Mouse (Mus musculus) midbrain, embryonic 12.5 days (tissue): ENCODE data around the gene Limd2. TPM values are rescaled to one million over a fixed set of nuclear protein-coding genes. Genes with fewer than 3 reads are reported as not detected.
A peak's percentile ranks its signal among the peaks of the same experiment; 100 is the strongest.
"Not testable (repeated sequence)": the region's sequence is repeated elsewhere in the genome, so short reads cannot be mapped to it uniquely, and the experiment has no call there.

Source experiments
- ATAC-seq: fragments of 200-750 bp; cut with Nextera tagmentation; 2 replicates; pipeline ENCODE4 v1.8.0; 2017; ENCODE audit warnings: low read depth, moderate TSS enrichment, moderate library complexity; ENCODE audit not compliant: low FRiP score
- H3K27ac ChIP-seq: fragments of 300-500 bp; sonication (generic); replicated peaks from 2 replicates; pipeline ENCODE4 v1.5.1; 2016; ENCODE audit warnings: mild to moderate bottlenecking
- H3K27me3 ChIP-seq: fragments of 300-500 bp; sonication (generic); 2 replicates; pipeline ENCODE4 v1.6.1; 2016; ENCODE audit warnings: mild to moderate bottlenecking
- H3K36me3 ChIP-seq: fragments of 300-500 bp; sonication (generic); 2 replicates; pipeline ENCODE4 v1.6.1; 2016
- H3K4me1 ChIP-seq: fragments of 300-500 bp; sonication (generic); 2 replicates; pipeline ENCODE4 v1.6.1; 2016
- H3K4me2 ChIP-seq: fragments of 300-500 bp; sonication (generic); replicated peaks from 2 replicates; pipeline ENCODE4 v1.6.1; 2016; ENCODE audit warnings: mild to moderate bottlenecking, moderate library complexity
- H3K4me3 ChIP-seq: fragments of 300-500 bp; sonication (generic); 2 replicates; pipeline ENCODE4 v1.5.1; 2016; ENCODE audit warnings: mild to moderate bottlenecking
- H3K9ac ChIP-seq: fragments of 300-500 bp; sonication (generic); replicated peaks from 2 replicates; pipeline ENCODE4 v1.6.1; 2016; ENCODE audit warnings: mild to moderate bottlenecking, moderate library complexity
- H3K9me3 ChIP-seq: fragments of 300-500 bp; sonication (generic); 2 replicates; pipeline ENCODE4 v1.6.1; 2016; ENCODE audit warnings: mild to moderate bottlenecking
- WGBS: fragments of 180-500 bp; shearing (Covaris S2); methylation state at CpG from one replicate; pipeline ENCODE4 v1.1.7; 2016; 5-methylcytosine and 5-hydroxymethylcytosine counted together
- polyA plus RNA-seq: library from polyadenylated mRNA; unstranded; fragments of >200 nt; fragmentation: Nextera tagmentation; extraction: Ambion mirVana; gene quantifications from 2 replicates; pipeline ENCODE4 v1.2.1, GENCODE M21; 2016

The Limd2 gene
- 278 and 309 TPM in 2 replicates for polyA plus RNA-seq

DNA sequence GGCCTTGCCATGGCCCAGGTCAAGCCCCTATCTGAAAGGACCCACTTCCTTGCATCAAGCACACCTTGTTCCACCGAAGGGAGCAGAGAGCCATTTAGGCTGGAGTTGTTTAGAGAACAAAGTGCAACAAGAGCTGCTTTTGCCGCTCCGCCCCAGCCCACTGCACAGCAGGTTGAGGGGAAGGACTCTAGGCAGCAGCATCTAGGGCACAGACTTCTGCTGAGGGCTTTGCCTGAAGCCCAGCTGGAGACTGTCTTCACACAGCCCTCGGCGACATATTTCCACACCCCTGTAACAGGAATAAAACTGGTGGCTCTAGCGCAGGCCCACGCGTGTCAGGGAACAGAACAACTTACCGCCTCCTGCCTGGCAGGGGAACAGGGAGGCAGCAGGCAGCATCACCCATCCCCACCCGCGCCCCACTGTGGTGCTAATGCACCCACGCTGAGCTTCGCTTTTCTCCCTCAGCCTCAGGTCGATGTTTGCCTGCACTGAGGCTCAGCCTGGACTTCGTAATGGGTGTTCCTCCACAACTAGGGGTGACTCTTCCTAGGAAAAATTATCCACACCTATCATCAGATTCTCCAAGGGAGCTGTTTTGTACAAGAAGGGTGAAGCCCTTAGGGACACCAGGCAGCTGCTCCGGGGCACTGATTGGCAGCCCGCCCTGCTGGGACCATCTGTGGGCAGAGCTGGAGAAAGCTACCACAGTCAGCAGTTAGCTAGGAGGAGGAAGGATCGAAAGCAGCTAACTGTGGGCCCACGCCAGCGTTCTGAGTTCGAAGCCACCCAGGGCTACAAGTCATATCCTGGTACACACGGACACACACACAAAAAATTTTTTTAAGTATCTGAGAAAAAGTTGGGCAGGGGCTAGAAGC is at the start of gene Limd2, which contains the start of gene Gm10840:
Gene Limd2 (minus strand): TSS at position 20 of the 881 bp plus-strand sequence.
Gene Gm10840 (plus strand): TSS at position 10 of the 881 bp plus-strand sequence.
- peak within 1 kb of the TSS; percentile 92 for H3K9ac ChIP-seq
- peak within 1 kb of the TSS; percentile 95 for H3K4me2 ChIP-seq
- H3K4me3 ChIP-seq, result peak within 1 kb of the TSS; percentile 87
- peaks cover 51% of the 10 kb centered on the region for H3K36me3 ChIP-seq
- H3K9me3 ChIP-seq, result no peaks in the 10 kb centered on the region
- peak; percentile 19; the same call in 1 of the 2 replicates for ATAC-seq
- 26% methylated on average over 22 of the region's 22 CpGs for WGBS
- peak within 1 kb of the TSS; percentile 96 for H3K27ac ChIP-seq
- peaks cover 32% of the 10 kb centered on the region for H3K4me1 ChIP-seq
- no peaks in the 10 kb centered on the region for H3K27me3 ChIP-seq

DNA sequence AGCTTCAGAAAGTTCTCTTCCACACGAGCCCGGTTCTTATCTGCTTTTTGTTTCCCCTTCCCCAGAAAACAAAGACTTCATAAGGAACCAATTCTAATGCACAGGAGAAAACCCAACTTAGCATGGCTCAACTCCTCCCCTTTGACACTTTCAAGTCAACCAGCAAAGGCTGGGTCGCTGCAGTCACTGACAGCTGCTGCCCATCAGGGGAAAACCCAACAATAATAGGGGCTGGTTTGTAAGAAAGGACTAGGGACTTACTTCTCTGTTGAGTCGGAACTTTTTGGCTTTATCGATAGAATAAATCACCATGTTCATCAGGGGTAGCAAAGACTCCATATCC is 41.4 kb upstream of the Limd2 start, which contains the start of gene Strada:
Gene Strada (minus strand): TSS at position 46 of the 343 bp plus-strand sequence.
- Histone ChIP-seq H3K4me2 (no peak within 1 kb of the TSS), H3K9me3 (no peaks in the 10 kb centered on the region), H3K9ac (no peak within 1 kb of the TSS), H3K27me3 (no peaks in the 10 kb centered on the region), H3K4me1 (no peaks in the 10 kb centered on the region), H3K36me3 (peaks cover 76% of the 10 kb centered on the region), H3K27ac (no peak within 1 kb of the TSS), H3K4me3 (no peak within 1 kb of the TSS)
- 85% methylated on average over 5 of the region's 5 CpGs for whole genome bisulfite sequencing
- no peak for ATAC-seq

DNA sequence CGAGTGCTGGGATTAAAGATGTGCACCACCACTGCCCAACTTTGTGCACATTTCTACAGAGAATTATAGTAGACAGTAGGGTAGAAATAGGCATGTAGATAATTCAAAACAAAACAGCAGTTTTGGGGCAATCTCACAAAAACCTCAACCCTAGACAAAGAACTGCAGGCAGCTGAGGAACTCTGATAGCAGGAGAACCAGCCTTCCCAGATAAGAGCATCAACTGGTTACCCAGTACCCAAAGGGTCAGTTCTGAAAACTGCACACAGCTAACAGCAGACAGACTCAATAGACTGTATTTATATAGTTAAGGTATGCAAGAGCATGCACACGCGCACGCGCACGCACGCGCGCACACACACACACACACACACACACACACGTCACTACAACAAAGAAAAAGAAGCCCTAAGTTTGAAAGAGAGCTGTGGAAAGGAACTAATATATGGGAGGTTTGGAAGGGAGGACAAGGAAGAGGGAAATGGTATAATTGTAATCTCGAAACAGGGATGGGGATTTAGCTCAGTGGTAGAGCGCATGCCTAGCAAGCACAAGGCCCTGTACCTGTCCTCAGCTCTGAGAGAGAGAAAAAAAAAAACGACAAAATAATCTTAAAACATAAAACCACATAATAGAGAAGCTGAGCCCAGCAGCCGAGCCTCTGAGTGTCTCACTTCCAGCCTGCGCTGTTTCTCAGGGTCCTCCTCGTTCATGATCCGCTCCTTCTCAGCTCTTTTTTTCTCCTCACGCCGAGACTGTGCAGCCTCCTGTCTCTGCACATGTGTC is 40.9 kb upstream of the Limd2 start:
- Histone ChIP-seq H3K9me3 (no peaks in the 10 kb centered on the region), H3K27ac (no peak overlapping the region), H3K4me2 (no peak overlapping the region), H3K27me3 (no peaks in the 10 kb centered on the region), H3K4me1 (no peaks in the 10 kb centered on the region), H3K36me3 (peaks cover 76% of the 10 kb centered on the region), H3K9ac (no peak overlapping the region), H3K4me3 (no peak overlapping the region)
- no peak for ATAC-seq
- 93% methylated on average over 19 of the region's 19 CpGs for WGBS

DNA sequence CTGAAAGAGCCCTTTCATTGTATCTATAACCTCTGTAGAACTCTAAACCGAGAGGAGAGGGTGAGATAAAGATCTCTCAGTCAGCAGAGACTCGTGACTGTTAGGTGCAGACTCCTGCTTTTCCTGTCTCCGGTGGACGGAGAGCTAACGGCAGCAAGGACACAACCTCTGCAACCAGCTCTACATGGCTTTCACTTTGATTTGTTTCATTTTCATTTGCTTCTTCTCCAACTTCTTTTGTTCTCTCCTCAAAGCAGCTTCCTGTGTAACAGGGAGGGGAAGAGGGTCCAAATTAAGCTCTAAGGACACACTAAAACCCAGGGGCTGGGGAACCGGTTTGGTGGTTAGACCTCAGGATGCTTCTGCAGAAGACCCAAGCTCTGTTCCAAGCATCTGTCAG is 40.1 kb upstream of the Limd2 start:
- Histone ChIP-seq H3K27me3 (no peaks in the 10 kb centered on the region), H3K4me2 (no peak overlapping the region), H3K9me3 (no peaks in the 10 kb centered on the region), H3K4me1 (no peaks in the 10 kb centered on the region), H3K9ac (no peak overlapping the region), H3K36me3 (peaks cover 78% of the 10 kb centered on the region), H3K27ac (no peak overlapping the region), H3K4me3 (no peak overlapping the region)
- ATAC-seq, result no peak
- 87% methylated on average over 6 of the region's 6 CpGs for WGBS

DNA sequence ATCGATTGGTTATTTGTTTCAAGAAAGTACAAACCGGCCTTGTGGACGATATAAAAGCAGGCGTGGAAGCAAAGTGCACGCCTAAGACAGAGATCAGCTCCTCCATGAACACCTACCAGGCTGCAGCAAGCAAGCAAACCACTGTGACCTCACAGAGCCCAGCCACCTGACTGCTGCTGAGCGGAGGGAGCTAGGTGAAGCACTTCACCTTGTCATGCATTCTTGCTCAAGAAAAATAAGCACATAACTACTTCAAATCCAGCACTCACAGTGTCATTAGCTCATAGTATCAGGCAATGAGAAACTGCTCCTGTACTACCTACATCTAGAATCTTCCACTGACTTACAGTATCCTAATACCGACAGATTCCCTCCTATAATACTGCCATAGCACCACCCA is 39.3 kb upstream of the Limd2 start:
- 92% methylated on average over 7 of the region's 7 CpGs for WGBS
- not testable (repeated sequence) for H3K27me3 ChIP-seq, H3K4me3 ChIP-seq, H3K9me3 ChIP-seq, H3K9ac ChIP-seq, ATAC-seq, H3K4me1 ChIP-seq, H3K27ac ChIP-seq, H3K4me2 ChIP-seq
- H3K36me3 ChIP-seq, result peaks cover 71% of the 10 kb centered on the region

DNA sequence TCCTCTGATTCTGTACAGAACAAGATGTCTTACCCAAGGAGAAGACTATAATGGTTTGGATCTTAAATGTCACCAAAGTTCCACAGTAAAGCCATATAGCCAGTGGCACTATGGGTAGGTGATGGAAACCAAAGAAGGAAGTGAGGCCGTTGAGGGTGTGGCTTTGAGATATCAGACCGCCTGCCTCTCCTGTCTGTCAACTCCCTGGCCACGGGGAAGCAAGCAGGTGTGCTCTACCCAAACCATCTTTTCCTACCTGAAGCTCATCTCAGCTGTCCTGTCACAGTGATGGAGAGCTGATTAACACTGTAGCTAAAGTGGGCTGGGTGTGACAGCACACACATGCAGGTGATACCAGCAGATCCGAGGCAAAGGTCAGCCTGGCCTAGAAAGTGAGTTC is 37.6 kb upstream of the Limd2 start:
- Histone ChIP-seq H3K9me3 (no peaks in the 10 kb centered on the region), H3K4me2 (no peak overlapping the region), H3K27ac (no peak overlapping the region), H3K27me3 (no peaks in the 10 kb centered on the region), H3K4me3 (no peak overlapping the region), H3K36me3 (peaks cover 56% of the 10 kb centered on the region), H3K4me1 (peaks cover 3% of the 10 kb centered on the region; the same call in 1 of the 2 replicates), H3K9ac (no peak overlapping the region)
- WGBS, result 96% methylated on average over 4 of the region's 4 CpGs
- ATAC-seq, result no peak

DNA sequence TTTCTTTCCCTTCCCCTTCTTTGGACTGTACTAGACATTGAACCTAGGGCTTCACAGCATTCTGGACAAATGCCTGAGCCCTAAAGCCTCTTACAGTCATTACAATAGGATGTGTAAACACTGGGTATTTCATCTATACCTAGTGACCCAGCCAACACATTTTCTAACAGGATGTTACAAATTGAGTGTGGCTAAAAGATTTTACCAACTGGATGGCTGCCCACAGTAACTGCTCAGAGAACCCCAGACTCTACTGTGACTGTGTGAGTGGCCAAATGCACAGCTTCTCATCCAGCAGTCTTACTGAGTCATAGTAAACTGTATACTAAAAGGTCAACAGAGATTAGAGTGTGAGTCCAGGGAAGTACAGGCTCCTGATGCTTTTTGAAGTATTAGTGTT is 34.7 kb upstream of the Limd2 start:
- peaks cover 29% of the 10 kb centered on the region for H3K36me3 ChIP-seq

DNA sequence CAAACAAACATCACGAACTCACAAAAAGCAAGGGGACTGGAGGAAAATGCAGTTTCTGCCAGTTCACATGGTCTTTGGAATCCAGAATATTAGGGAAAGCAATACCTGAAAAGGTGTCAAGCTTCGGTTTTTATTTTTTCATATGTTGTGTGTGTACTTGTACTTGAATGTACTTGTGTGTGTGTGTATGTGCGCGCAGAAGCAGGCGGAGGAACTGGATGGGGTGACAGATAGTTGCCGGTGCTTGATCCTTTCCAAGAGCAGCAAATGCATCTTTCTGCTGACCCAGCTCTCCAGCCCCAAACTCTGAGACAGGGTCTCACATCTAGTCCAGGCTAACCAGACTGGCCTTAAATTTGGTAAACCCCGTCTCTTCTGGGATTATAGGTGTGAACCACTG is 34.2 kb upstream of the Limd2 start:
- Histone ChIP-seq H3K9me3 (no peaks in the 10 kb centered on the region), H3K4me3 (no peak overlapping the region), H3K4me2 (no peak overlapping the region), H3K4me1 (peaks cover 10% of the 10 kb centered on the region), H3K36me3 (peaks cover 29% of the 10 kb centered on the region), H3K27ac (no peak overlapping the region), H3K27me3 (no peaks in the 10 kb centered on the region), H3K9ac (no peak overlapping the region)
- no peak for ATAC-seq
- 93% methylated on average over 7 of the region's 7 CpGs for WGBS

More for the DNA sequence above, 34.7 kb upstream of the Limd2 start:
- no peaks in the 10 kb centered on the region for H3K27me3 ChIP-seq
- H3K4me3 ChIP-seq, result no peak overlapping the region
- peaks cover 10% of the 10 kb centered on the region for H3K4me1 ChIP-seq
- H3K9ac ChIP-seq, result no peak overlapping the region
- no peak overlapping the region for H3K27ac ChIP-seq
- H3K4me2 ChIP-seq, result no peak overlapping the region
- no peaks in the 10 kb centered on the region for H3K9me3 ChIP-seq
- no peak for ATAC-seq

DNA sequence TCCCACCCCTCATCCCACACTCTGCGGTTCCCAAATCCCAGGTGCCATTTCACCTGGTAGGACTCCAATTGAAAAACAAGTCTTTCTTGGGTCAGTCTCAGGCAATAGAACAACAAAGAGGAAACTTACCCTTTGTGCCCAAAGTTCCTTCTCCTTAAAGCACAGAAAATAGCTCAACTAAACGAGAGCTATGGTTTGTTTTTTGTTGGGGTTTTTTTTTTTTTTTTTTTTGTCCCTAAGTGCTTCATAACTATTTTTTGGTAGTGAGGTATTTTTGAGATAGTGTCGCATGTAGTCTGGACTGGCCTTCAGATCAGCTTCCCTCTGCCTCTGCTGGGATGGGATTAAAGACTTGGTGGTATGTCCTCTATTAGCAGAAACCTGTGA is 33.5 kb upstream of the Limd2 start:
- Histone ChIP-seq H3K27me3 (no peaks in the 10 kb centered on the region), H3K27ac (peak overlapping the region; percentile 88), H3K4me3 (peak overlapping the region; percentile 76), H3K4me1 (peaks cover 10% of the 10 kb centered on the region), H3K36me3 (peaks cover 29% of the 10 kb centered on the region), H3K9me3 (no peaks in the 10 kb centered on the region), H3K9ac (peak overlapping the region; percentile 70), H3K4me2 (peak overlapping the region; percentile 74)
- ATAC-seq, result no peak
- WGBS, result 37% methylated on average over 3 of the region's 3 CpGs

DNA sequence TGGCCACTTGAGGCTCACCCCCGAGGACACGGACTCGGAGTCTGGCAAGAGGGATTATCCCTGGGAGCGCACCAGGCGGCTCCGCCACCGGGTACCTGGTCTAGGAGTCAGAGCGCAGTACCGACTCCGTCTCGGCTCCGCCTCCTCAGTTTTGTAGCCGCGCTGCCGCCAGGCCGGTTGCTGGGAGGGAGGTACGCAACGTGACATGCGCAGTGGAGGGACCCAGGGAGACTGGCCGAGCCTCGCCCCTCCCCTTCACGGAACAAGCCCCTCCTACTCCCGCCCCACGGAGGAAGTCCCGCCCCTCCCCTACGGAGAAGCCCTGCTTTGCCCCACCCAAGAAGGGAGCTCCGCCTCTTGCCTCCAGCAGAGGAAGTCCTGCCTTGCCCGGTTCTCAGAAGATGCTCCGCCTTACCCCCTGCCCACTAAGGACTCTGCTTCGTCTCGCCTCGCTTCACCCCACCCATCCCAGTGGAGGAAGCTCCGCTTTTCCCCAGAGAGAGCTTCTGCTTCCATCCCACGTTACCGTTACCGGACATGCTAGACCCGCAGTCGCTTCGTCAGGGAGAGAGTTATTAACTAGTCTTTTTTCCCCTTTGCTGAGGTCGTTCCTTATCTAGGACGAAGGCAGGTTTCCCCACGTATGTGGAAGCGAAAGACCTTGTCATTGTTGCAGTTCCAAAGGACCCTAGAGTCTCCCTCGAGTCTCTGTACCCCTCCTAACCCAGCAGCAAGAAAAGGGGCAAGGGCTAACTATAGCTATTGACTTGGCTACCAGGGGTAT is 32.9 kb upstream of the Limd2 start:
- peak; percentile 96 for ATAC-seq
- Histone ChIP-seq H3K4me3 (peak overlapping the region; percentile 76), H3K27ac (peak overlapping the region; percentile 88), H3K36me3 (peaks cover 28% of the 10 kb centered on the region), H3K9me3 (no peaks in the 10 kb centered on the region), H3K27me3 (no peaks in the 10 kb centered on the region), H3K9ac (peak overlapping the region; percentile 77), H3K4me2 (peak overlapping the region; percentile 74), H3K4me1 (peaks cover 10% of the 10 kb centered on the region)
- under 1% methylated on average over 44 of the region's 44 CpGs for WGBS

DNA sequence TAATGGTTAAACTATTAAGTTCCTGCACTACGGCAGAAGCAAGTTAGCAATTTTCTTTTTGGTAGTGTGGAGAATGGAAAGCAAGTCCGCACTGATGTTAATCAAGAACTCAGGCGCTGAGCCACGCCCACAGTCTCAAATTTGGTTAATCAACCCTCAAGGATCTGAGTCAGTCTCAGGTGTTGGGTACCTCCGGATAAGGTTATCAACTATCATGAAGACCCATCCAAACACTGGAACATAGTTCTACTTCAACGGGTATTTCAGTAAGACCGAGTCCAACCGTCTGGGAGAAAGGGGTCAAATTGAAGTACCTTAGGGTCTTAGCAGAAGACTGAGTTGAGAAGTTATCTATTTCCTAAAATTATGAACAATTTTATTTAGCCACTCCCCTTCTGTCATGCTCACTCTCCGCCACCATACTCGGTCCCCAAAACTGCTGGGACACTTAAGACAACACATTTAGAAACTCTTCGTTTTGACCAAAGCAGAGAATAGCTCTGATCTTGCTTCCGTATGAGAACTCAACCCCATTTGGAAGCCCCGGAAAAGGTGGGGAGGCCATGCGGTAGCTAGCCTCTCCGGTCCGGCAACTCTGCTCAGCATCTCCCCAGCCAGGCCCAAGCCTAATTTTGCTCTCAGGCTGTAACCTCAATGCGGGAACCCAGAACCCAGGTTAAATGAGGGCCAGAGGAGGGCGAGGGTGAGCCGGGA is 32.2 kb upstream of the Limd2 start:
- WGBS, result 13% methylated on average over 19 of the region's 19 CpGs
- peak overlapping the region; percentile 77 for H3K9ac ChIP-seq

More for the DNA sequence above, 32.2 kb upstream of the Limd2 start:
- no peak; the same call in 1 of the 2 replicates for ATAC-seq
- peak overlapping the region; percentile 74 for H3K4me2 ChIP-seq
- H3K27ac ChIP-seq, result peak overlapping the region; percentile 88
- H3K27me3 ChIP-seq, result no peaks in the 10 kb centered on the region
- peak overlapping the region; percentile 76 for H3K4me3 ChIP-seq
- peaks cover 20% of the 10 kb centered on the region for H3K36me3 ChIP-seq
- H3K9me3 ChIP-seq, result no peaks in the 10 kb centered on the region
- H3K4me1 ChIP-seq, result peaks cover 10% of the 10 kb centered on the region
